ENCODE assay signal across 27 mouse cellular contexts in the genomic region with DNA sequence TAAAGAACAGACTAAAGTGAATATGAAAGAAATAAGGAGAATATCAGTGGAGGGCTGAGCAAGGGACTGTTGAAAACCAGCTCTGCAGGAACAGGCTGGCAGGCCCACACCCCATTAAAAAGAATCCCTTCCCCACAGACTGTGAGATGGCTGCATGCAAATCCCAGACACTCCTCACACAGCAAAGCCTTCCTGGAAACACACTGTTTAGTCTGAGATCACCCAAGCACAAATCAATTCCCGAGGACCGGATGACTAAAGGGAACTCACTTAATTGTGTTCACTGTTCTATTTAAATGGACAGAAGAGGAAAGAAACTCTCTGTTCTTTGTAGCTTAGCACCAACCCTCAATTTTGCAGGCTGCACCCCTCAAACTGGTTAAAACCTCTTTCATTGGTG.
A peak's percentile ranks its signal among the peaks of the same experiment; 100 is the strongest.
DNase-seq lines count a peak whose midpoint lies in the region; ATAC-seq and TF ChIP-seq lines count a peak whose summit lies in the region.
"Had no signal": no experiment of that assay in that cellular context is flagged by ENCODE, and none has a peak within 500 bp of the region (broad histone marks: within the 10 kb centered on the region; RNA-seq: fewer than 3 reads in every experiment).

No protein-coding gene starts in this region.

- WGBS in forebrain, embryonic 12.5 days, result 9% methylated on average over 2 of the region's 2 CpGs
- WGBS in forebrain, postnatal 0 days, result 10% methylated on average over 2 of the region's 2 CpGs
- WGBS in kidney, postnatal 0 days, result 40% methylated on average over 2 of the region's 2 CpGs

- no peak for TF ChIP-seq CTCF in forebrain, postnatal 0 days (IDR thresholded peaks at IDR 0.05; ENCODE audit: low read depth)
- no peak for TF ChIP-seq CTCF in kidney, postnatal 0 days (IDR thresholded peaks at IDR 0.05; ENCODE audit: low read depth)

- no peak overlapping the region for H3K4me3 ChIP-seq in forebrain, embryonic 12.5 days (replicated peaks)
- H3K4me3 ChIP-seq in forebrain, postnatal 0 days (ENCODE audit: low read depth, low read length), result no peak overlapping the region
- no peak overlapping the region for H3K4me3 ChIP-seq in kidney, postnatal 0 days (replicated peaks; ENCODE audit: low read depth, low read length)
- H3K4me3 ChIP-seq: embryonic facial prominence, embryonic 12.5 days; heart, embryonic 10.5 days; heart, embryonic 15.5 days; layer of hippocampus, adult 2 months; left cerebral cortex, adult 2 months; liver, embryonic 12.5 days; megakaryocyte, embryonic 14.5 days; midbrain, embryonic 13.5 days; stomach, embryonic 15.5 days had no signal

- no peak overlapping the region for H3K4me2 ChIP-seq in forebrain, embryonic 12.5 days
- no peak overlapping the region for H3K4me2 ChIP-seq in forebrain, postnatal 0 days (ENCODE audit: low read depth)
- H3K4me2 ChIP-seq in kidney, postnatal 0 days (ENCODE audit: low read length), result no peak overlapping the region
- H3K4me2 ChIP-seq: embryonic facial prominence, embryonic 12.5 days; heart, embryonic 15.5 days; liver, embryonic 12.5 days; midbrain, embryonic 13.5 days; stomach, embryonic 15.5 days had no signal

- H3K27me3 ChIP-seq in forebrain, embryonic 12.5 days, result no peaks in the 10 kb centered on the region
- H3K27me3 ChIP-seq in forebrain, postnatal 0 days (ENCODE audit: insufficient read depth, low read length), result no peaks in the 10 kb centered on the region
- H3K27me3 ChIP-seq in kidney, postnatal 0 days (ENCODE audit: insufficient read depth, low read length), result no peaks in the 10 kb centered on the region
- H3K27me3 ChIP-seq: embryonic facial prominence, embryonic 12.5 days; heart, embryonic 15.5 days; liver, embryonic 12.5 days; megakaryocyte, embryonic 14.5 days; midbrain, embryonic 13.5 days; stomach, embryonic 15.5 days had no signal

- no peak overlapping the region for H3K9ac ChIP-seq in forebrain, embryonic 12.5 days
- no peak overlapping the region for H3K9ac ChIP-seq in forebrain, postnatal 0 days
- H3K9ac ChIP-seq in kidney, postnatal 0 days (ENCODE audit: low read depth, low read length), result no peak overlapping the region
- H3K9ac ChIP-seq: embryonic facial prominence, embryonic 12.5 days; heart, embryonic 15.5 days; liver, embryonic 12.5 days; liver, postnatal 0 days; midbrain, embryonic 13.5 days; stomach, embryonic 15.5 days had no signal

- peaks cover 6% of the 10 kb centered on the region; the same call in 1 of the 2 replicates for H3K4me1 ChIP-seq in forebrain, embryonic 12.5 days
- H3K4me1 ChIP-seq in forebrain, postnatal 0 days (ENCODE audit: insufficient read depth), result no peaks in the 10 kb centered on the region
- no peaks in the 10 kb centered on the region for H3K4me1 ChIP-seq in kidney, postnatal 0 days (replicated peaks; ENCODE audit: insufficient read depth, low read length)
- H3K4me1 ChIP-seq: embryonic facial prominence, embryonic 12.5 days; heart, embryonic 10.5 days; heart, embryonic 15.5 days; liver, embryonic 12.5 days; megakaryocyte, embryonic 14.5 days; stomach, embryonic 15.5 days had no signal

- H3K9me3 ChIP-seq in forebrain, embryonic 12.5 days, result no peaks in the 10 kb centered on the region
- H3K9me3 ChIP-seq in forebrain, postnatal 0 days (ENCODE audit: low read length), result no peaks in the 10 kb centered on the region
- H3K9me3 ChIP-seq in kidney, postnatal 0 days (replicated peaks; ENCODE audit: low read length), result no peaks in the 10 kb centered on the region
- H3K9me3 ChIP-seq: embryonic facial prominence, embryonic 12.5 days; heart, embryonic 10.5 days; heart, embryonic 15.5 days; liver, embryonic 12.5 days; megakaryocyte, embryonic 14.5 days; midbrain, embryonic 13.5 days; stomach, embryonic 15.5 days had no signal

- H3K36me3 ChIP-seq in forebrain, embryonic 12.5 days (replicated peaks), result no peaks in the 10 kb centered on the region
- H3K36me3 ChIP-seq in forebrain, postnatal 0 days (ENCODE audit: insufficient read depth), result no peaks in the 10 kb centered on the region
- no peaks in the 10 kb centered on the region for H3K36me3 ChIP-seq in kidney, postnatal 0 days (ENCODE audit: insufficient read depth, low read length)
- H3K36me3 ChIP-seq: embryonic facial prominence, embryonic 12.5 days; heart, embryonic 10.5 days; heart, embryonic 15.5 days; liver, embryonic 12.5 days; midbrain, embryonic 13.5 days; stomach, embryonic 15.5 days had no signal

- no peak for DNase-seq in forebrain, postnatal 0 days
- peak; percentile 6 for DNase-seq in kidney, postnatal 0 days (ENCODE audit: low spot score)
- DNase-seq in kidney, adult 9 months, result no peak
- peak; percentile 71 for DNase-seq in Muller cell, postnatal 12 days (ENCODE audit: inconsistent ontology term)
- peak; percentile 13 for DNase-seq in ZHBTc4 (ENCODE audit: low read depth, low spot score)
- no peak for DNase-seq in thymus, postnatal 14 days
- DNase-seq in ovary, postnatal 14 days (ENCODE audit: low spot score), result no peak
- DNase-seq: adrenal gland, adult 8-10 months; cerebellum, adult 8-10 months; cerebellum, postnatal 25 days; gastrocnemius, postnatal 10 days; kidney, postnatal 36 days; left cerebral cortex, postnatal 4 days; liver, postnatal 0 days; lung, postnatal 36 days; right cerebral cortex, postnatal 25 days had no signal

- peak; percentile 48; the same call in 1 of the 2 replicates for ATAC-seq in forebrain, embryonic 12.5 days (ENCODE audit: low FRiP score)
- no peak for ATAC-seq in forebrain, postnatal 0 days
- ATAC-seq in kidney, postnatal 0 days (replicated peaks; ENCODE audit: low FRiP score, low read depth), result no peak
- ATAC-seq: intestine, embryonic 16.5 days; liver, embryonic 12.5 days; liver, postnatal 0 days; midbrain, embryonic 13.5 days had no signal

- no peak overlapping the region for H3K27ac ChIP-seq in forebrain, embryonic 12.5 days
- H3K27ac ChIP-seq in forebrain, postnatal 0 days (ENCODE audit: low read depth, low read length), result no peak overlapping the region
- H3K27ac ChIP-seq in kidney, postnatal 0 days, result no peak overlapping the region
- H3K27ac ChIP-seq: embryonic facial prominence, embryonic 12.5 days; heart, embryonic 10.5 days; heart, embryonic 15.5 days; layer of hippocampus, adult 2 months; left cerebral cortex, adult 2 months; liver, embryonic 12.5 days; midbrain, embryonic 13.5 days; stomach, embryonic 15.5 days had no signal

Comparison
In these comparisons a context has a peak if more than half of its experiments do, and no peak if none do; other contexts are left out.
1. DNase-seq: peak in kidney, postnatal 0 days (single experiment), Muller cell, postnatal 12 days (single experiment) and ZHBTc4 (single experiment); none in forebrain, postnatal 0 days (single experiment), kidney, adult 9 months (single experiment), thymus, postnatal 14 days (single experiment) and ovary, postnatal 14 days (single experiment).